Mouse (Mus musculus) cortical plate, adult 2 months (tissue): Measurements from ENCODE around the gene Baz2a.

Experiments
- CTCF ChIP-seq: fragments of 200-500 bp; IDR thresholded peaks from 2 replicates; pipeline ENCODE4 v1.5.1; 2011; ENCODE audit warnings: mild to moderate bottlenecking, control low read depth, low read length; ENCODE audit not compliant: insufficient read depth; ENCODE audit errors: extremely low read depth
- POLR2A ChIP-seq: fragments of 200-500 bp; IDR thresholded peaks from 2 replicates; pipeline ENCODE4 v1.6.1; 2011; ENCODE audit warnings: mild to moderate bottlenecking, low read length, control low read depth; ENCODE audit not compliant: insufficient read depth; ENCODE audit errors: extremely low read depth

GRCm38 (mm10) chr10:128086391-128086790 is 5.0 kb upstream of the Baz2a start:
- peak; percentile 37 for TF ChIP-seq CTCF
- no peak for TF ChIP-seq POLR2A
